Mouse (Mus musculus) thymus, postnatal 10 days (tissue): ENCODE measurements around the gene Prkn.
"Not testable (repeated sequence)": the region's sequence is repeated elsewhere in the genome, so short reads cannot be mapped to it uniquely, and the experiment has no call there.

Source experiments
- DNase-seq, 2 experiments: peaks; one replicate each; pipeline ENCODE4 v3.0.0; 2021; ENCODE audit warnings: low spot score in 2 of 2

The Prkn gene

DNA sequence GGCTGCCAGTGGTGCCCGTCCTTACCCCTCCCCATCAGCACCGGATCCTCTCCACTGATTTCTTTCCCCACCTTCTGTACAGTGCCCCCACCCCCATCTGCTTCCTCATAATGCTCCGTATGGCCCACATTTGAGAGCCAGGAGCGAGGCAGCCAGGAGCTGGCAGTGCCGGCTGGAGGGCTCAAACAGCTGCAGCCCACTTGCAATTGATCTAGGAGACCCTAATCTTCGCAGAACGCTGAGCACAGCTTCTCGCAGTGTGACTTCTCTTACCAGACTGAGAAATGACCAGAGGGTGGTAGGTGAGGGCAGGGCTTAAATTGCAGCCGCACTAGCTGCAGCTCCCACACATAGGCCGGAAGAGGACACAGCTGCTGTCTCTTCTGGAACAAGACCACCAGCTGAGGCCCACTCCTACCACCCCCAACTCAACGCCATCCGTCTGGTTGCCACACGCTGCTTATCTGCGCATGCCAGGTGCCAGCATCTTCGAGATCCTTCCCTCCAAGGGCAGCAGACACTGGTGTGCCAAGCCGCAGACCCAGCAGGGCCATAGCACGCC, 1138.2 kb downstream of the Prkn start:
- no peak for DNase-seq

DNA sequence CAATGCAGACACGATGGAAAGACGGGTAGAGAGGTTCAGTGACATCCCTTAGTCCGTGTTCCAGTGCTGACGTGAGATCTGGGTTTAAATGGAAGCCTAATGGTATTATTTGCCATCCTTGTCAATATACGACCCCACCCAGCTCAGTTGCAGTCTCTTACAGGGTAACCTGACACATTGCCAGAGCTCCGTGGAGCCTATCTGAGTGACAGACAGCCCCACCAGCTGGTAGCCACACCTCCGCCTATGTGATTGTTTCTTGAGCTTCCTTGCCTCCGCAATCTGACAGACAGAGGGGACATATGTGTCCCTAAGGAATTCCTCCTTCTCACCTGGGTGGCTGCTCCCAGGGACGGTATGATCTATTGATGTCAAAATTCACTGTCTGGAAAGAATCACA, 1141.5 kb downstream of the Prkn start:
- no peak for DNase-seq

DNA sequence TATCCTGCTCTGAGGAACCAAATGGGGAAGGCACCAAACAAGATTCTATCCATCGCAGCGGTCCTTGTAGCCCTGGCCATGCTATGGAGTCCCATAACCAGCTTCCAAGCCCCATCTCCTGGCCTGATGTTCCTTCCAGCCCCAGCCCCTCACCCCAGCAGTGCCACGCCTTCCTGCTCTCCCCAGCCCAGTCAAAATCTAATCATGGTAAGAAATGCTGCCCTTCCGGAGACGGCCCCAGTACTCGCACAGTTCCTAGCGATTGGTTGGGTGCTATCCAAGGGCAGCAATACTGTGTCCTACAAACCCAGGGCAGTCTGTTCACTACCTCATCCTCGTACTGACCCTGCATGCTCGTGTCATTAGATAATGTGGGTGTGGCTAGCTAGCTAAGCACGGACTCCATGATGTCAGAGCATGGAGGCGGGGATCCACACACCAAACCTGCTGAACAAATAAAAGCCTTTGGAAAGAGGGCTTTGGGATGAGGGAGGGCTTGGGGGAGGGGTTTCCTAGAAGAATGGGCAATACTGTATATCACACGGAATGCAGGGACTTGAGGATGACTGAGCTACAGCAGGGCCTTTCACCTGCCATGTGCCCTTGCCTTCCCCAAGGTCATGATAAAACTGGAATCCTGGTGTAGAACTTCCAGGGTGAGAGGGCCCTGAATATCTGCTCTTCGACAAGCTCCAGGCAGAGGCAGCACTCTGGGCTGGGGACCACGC, 1148.1 kb downstream of the Prkn start:
- DNase-seq: no peak

DNA sequence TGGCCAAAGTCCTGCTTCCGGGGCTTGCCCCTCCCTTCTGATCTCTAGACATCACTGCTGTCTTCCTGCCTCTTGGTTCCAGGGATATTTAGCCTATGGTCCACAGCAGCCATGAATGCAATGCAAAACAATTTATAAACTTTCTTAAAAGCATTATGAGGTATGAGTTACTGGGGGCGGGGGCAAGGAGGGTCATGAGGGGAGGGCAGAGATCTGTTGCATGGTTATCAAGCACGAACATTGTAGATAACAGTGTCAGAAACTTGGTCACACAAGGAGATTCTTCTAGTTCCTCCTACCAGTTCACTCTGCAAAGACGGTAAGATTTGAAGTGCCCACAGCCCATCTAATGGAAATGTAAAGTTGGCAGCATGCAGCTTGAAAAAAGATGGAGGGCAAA, 1149.1 kb downstream of the Prkn start:
- DNase-seq: no peak

DNA sequence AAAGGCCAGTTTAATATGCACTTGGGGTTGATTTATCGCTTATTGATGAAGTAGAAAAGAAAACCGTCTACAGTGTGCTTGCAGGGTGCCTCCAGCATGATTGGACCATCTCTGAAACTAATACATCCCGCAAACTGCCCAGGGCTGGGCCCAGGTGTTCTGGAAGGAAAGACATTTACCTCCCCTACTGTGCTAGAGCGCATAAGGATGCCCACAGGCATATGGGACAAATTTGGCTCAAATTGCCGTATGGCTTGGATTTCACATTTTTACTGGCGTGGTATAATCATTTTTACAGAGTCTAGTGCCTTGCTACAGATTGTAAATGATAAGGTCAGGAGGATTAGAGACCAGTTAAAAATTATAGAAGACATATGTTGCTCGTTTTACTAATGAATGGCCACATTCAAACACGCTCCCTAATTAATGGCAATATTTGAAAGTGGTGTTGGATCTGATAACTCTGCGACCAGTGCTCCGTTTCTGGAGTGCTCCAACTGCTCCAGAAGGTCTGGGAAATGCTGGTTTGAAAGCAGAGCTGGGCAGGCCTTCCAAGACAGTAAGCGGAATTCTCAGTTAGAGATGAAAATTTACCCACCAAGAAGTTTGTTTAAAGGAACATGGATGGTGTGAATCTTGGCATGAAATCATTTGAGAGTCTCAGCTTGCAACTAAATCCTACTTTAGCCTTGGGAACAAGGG, 1150.4 kb downstream of the Prkn start:
- DNase-seq: no peak

DNA sequence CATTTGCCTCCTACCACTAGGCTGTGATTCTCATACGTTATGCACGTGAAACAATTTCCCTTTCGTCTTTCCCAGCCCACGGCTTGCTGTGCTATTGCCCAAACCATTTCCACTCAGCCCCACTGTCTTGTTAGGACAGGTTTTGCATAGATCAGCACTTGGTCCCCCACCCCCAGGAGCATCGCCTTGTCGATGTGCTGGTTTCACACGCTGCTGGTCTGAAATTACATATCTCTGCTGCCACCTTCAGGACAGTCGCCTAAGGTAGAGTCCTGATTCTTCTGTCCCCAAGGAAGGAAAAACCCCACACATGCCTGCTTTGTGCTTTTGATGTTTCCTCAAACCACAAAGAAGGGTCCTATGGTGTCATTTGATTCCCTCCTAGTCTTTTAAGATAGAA, 1153.1 kb downstream of the Prkn start:
- DNase-seq: peak in 1 of 2 experiments; percentile 10

DNA sequence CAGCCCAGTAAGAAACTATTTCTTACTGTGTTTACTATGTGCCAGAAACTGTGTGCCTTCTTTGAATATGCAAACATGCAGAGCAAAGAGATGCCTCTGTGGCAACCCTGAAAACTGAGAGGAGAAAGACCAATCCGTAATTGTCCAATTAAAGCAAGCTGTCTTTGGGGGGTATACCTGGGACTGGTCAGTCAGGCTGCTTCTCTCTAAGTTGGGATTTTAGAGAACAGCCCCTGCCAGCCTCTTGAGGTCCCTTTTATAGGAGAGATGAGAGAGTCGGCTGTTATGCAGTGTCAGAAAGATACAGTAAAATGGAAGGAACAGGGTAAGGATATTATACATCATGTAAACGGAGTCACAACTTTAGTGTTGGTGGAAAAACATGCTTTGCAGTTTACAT, 1154.1 kb downstream of the Prkn start:
- DNase-seq: no peak

DNA sequence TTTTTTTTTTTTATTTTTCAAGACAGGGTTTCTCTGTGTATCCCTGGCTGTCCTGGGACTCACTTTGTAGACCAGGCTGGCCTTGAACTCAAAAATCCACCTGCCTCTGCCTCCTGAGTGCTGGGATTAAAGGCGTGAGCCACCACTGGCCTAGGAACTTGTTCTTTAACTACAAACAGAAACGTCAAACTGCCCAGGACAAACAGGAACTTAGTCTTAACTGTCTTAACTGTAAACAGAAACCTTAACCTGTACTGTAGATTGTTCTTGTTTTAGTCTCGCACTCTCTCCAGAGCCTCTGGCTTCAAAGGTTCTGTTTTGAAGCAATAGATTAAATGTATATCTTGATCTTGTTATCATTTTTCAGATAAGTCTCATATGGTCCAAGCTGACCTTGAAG, 1154.6 kb downstream of the Prkn start:
- not testable (repeated sequence) for DNase-seq

DNA sequence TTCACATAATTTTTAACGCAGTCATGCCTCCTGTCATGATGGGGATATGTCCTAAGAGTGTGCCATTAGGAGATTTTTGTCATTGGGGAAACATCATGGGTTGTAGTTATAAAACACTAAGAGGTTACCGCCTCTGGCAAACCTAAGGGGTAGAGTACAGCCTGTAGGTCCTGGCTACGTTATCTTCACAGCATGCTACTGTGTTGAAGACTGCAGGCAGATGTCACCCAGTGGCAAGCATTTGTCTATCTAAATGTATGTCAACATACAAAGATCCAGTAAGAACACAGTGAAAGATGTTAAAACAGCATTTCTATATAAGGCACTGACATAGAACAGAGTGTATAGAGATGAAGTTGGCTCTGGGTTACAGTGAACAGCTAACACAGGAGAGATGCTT, 1155.3 kb downstream of the Prkn start:
- DNase-seq: no peak

DNA sequence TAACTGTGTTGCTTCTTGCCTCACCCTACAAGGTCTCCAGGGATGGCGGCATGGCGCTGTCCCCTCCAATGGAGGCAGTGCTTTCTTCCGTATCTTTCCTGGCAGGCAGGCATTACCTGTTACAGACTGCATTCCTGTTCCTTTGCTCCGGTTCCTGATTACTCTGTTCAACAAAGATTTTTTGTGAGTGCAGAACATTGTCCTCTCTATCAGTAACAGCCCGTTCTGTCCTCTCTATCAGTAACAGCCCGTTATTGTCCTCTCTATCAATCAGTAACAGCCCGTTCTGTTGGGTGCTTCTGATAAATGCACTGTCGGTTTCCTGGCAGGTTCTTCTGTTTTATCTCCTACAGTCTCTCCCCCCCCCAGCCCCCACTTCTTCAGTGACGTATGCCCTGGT, 1156.1 kb downstream of the Prkn start:
- no peak for DNase-seq

DNA sequence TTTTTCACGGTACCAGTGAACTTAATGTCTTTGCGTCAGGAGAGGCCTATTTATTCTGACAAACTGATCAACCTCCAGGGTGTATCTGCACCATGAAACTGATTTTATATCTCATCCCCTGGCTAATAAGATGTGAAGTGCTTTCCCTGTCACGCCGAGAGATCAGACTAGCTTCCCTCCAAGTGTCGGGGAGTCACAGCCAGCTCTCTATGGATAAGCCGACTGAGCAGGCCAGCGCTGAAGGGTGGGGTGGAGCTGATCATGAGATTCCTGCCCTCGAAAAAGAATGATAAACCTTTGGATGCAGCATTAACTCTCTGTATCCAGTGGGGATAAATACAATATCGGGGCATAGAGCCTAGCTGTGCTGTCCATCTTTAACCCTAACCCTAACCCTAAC, 1160.1 kb downstream of the Prkn start:
- no peak for DNase-seq

DNA sequence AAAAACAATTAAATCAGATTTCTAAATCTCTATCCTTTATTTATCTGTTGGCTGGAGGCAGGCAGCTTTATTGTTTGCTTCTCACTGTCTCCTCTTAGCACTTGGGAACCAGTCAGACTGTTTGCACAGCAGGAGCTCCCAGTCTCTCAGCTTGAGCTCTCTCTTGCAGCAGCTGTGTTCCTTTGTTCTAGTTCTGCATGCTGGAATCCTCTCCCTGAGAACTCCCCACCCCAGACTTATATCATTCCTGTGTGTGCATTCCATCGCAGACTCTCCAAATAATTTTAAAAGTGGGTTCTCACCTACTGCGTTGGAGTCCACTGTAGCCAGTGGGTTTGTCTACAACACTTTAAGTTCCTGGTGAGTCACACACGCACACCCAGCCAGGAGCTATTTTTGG, 1181.1 kb downstream of the Prkn start:
- DNase-seq: no peak

DNA sequence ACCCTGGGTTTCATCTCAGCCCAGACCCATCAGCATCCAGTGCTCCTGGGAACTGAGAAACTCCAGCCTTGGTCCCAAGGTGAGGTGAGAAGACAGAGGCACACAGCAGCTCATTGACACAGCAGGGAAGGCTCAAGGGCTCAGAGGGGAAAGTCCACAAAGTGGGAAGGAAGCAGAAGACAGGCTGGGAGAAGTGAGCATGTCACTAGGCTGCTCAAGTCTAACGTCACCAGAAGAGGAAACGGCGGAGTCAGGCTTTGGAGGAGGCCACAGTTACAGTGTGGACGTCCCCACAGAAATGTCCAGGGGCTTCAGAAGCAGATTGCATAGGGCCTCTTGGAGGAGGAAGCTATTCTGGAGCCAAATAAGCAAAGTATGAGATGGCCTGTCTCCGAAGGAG, 1189.2 kb downstream of the Prkn start:
- no peak for DNase-seq

DNA sequence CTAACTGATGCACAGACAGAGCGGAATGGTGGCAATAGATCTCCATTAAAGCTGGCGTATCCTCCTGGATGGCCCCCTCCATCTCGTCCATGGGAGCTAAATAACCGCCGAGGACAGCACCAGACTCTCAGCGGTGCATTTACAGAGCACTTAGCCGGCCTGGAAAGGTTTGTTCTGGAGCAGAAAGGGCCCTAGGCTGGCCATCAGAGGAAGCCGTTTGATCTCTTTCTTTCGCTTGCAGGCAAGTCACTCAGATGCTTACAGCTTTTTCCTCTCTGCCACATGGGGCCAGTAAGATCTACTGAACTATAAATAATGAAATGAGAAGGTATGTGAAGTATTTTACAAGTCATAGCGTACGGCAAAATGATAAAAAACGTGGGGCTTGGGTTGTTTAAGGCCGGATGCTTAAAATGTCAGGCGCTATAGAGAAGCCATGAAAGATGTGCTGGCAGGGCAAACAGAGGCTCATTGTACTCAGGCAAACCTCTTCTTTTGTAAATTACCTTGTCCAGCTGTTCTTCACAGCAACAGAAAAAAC, 1189.8 kb downstream of the Prkn start:
- DNase-seq: no peak

DNA sequence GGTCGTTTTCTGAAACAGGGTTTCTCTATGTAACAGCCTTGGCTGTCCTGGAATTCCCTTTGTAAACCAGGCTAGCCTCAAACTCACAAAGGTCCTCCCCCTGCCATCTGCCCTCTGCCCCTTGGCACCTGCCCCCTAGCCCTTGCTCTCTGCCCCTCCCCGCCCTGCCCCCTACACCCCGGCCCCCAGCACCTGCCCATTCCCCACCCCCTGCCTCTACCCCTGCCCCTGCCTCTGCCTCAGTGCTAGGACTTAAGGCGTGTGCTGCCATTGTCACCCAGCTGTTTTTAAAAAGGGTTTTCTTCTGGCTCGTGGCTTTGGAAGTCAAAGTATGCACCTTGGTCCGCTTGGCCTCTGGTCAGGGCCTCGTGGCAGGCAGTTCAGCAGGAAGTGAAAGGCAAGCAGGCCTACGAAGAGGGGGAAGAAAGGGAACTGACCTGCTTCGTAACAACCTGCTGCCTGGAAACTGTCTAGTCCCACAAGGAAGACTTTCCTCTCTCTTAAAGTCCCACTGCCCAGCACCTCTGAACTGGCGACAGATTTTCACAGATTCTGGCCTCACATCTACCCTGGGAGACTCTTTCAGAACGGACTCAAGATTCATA, 1190.5 kb downstream of the Prkn start:
- DNase-seq: no peak

DNA sequence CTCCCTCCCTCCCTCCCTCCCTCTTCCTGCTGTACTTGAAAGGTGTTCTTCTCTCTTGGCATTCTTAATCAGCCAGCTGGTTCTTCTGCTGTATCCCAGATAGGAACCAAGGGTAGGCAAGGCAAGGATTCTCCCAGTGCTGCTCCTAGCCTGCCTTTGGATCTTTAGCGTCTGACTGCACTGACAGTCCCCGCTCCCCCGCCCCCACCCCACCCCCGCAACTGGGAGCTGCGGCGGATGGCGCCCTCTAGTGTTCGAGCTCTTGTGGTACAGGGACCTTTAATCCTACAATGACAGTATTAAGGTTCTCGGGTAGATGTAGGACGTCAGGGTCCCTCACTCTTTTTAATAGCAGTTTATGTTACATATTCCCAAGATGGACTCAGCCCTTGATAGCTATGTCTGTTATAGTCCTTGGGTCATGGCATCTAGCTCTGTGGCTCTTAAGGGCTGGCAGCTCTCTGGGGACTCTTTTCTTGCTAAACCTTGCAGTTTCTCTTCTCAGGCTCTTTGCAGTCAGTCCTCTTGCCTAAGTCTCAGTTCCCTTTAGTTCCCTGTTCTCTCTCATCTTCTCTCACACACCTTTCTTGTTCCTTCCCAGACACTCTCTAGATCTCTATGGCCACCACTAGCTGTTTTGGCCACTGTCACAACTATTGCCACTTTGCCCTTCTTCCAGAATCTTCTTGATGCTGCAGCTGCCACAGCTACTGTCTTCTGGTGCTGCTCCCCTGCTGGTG, 1191.2 kb downstream of the Prkn start:
- DNase-seq: peak in 1 of 2 experiments; percentile 77

DNA sequence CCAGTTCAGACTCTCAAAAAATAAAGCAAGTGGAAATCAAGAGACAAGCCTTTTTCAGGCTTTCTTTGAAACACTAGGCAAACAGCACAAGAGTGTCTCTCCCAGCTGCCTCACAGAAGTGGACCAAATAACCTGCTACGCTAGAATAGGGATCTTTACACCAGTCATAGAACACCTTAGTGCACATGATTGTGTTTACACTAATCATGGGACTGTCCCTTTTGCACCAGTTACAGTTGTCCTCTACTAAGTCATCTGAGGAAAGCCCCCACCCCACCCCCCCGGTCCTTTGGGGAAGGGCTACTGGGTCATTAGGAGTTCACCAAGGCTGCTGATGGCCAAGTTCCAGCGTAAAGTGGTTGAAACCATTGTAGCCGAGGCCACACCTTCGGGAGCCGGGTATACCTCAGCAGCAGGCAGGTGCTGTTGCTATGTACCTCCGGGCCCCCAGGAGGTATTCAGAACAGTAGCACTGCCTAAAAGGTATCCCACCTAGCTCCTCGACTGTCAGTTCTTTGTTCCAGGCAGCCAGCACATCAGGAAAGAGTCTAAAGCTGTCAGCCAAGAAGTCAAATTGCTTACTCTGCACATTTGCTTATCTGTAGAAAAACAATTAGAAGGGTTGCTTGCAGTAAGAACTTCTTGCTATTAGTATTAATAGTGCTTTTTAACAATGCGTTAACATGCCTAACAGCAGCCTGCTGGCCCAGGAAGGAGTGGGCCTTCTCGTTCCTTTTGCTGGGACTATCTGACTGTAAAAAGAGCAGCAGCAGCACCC, 1192.0 kb downstream of the Prkn start:
- DNase-seq: no peak

DNA sequence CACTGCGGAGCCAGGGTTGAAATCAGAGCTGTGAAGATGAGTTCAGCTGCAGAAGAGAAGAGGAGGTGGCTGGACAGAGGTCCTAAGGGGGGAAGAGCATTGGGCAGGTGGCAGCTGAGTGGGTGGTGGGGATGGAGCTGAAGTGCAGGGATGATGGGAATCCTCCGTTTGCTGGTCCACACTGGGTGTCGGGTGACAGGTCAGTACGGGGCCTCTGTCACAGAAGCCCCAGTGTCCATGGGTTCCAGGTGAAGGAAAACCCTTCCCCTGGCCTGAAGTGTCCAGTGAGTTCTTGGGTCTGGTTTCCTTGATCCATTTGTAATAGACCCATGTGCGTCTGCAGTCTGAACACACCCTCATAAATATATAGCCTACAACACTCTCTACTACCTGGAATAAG, 1195.2 kb downstream of the Prkn start:
- DNase-seq: no peak

DNA sequence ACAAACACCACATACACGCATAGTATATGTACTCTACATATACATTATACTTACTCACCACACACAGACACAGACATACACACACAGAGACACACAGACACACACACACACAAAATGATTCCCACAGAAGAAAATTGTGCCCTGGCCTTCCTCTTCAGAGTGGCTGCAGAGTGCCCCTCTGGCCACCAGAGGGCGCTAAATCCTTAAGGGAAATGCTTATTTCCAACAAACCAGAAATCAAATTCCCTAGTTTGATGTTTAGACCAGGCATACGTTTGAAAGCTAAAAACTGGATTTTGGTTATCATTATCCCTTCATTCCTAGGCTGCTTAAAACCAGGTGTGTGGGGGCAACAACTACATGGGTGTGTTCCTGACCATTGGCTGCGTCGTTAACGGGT, 1196.0 kb downstream of the Prkn start:
- peak; percentile 25 to 62 for DNase-seq

DNA sequence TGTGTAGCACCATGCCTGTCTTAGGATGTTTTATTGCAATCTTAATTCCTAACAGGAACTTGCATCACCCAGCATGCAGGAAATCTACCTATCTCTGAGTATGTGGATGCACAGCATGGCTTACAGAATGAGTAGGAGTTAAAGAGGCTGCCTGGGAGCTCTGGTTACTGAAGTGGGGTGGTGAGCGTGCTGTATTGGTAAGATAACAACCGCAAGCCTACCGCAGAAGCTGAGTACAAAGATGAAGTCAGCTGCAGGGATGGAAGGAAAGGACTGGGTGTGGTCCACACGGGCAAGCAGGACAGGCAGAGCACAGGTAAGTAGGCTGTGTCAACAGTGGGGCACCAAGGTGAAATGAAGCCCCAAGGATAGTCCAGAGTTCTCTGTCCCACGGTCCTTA, 1196.9 kb downstream of the Prkn start:
- no peak for DNase-seq

DNA sequence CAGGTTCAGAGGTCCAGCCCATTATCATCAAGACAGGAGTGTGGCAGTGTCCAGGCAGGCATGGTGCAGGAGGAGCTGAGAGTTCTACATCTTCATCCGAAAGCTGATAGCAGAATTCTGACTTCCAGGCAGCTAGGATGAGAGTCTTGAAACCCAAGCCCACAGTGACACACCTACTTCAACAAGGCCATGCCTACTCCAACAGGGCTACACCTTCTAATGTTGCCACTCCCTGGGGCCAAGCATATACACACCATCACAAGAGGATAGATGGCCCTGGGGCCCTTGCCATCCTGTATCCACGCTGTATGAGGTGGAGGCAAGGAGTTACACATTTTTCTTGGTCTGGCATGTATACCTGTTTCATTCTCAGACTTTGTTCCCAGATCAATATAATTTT, 1197.4 kb downstream of the Prkn start:
- DNase-seq: no peak
